Mouse (Mus musculus): Measurements from ENCODE around the gene Mpzl2. TPM values are rescaled to one million over a fixed set of nuclear protein-coding genes. Genes with fewer than 3 reads are reported as not detected.

Gene Mpzl2
- polyA plus RNA-seq, 1 experiment = 0.65 TPM

DNA sequence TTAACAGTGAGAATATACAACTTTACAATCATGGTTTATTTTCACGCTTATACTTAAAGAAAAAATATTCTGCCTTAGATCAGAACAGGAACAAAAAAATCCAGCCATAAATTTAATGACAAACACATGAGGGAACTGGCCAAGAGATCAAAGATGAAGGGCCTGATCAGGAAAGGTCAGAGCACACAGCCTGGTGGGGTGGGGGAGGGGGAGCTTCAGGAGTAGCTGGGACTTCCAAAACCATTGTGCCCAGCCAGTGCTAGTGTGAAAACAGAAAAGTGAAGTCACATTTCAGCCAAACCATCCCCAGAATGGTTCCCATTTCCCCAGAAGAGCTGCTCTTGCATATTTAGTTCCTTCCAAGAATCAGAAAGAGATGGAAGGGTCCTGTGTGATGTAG is 62.9 kb downstream of the Mpzl2 start:
- TF ChIP-seq POLR2A (IDR thresholded peaks at IDR 0.05; ENCODE audit: control insufficient read depth, low read depth, low read length) = no peak
- TF ChIP-seq CTCF (IDR thresholded peaks at IDR 0.05; ENCODE audit: control insufficient read depth, insufficient read depth, insufficient replicate concordance, low read depth, low read length) = no peak
- H3K4me1 ChIP-seq (ENCODE audit: control insufficient read depth, insufficient read depth, low read length) = no peaks in the 10 kb centered on the region
- no peaks in the 10 kb centered on the region for H3K36me3 ChIP-seq (ENCODE audit: control insufficient read depth, insufficient read depth, low read length)
- no peak overlapping the region for H3K4me3 ChIP-seq (ENCODE audit: control insufficient read depth, low read depth, low read length)
- no peaks in the 10 kb centered on the region for H3K27me3 ChIP-seq (ENCODE audit: control insufficient read depth, insufficient read depth, low read length)
- H3K27ac ChIP-seq (ENCODE audit: control insufficient read depth, insufficient read depth, low read depth, low read length) = no peak overlapping the region

DNA sequence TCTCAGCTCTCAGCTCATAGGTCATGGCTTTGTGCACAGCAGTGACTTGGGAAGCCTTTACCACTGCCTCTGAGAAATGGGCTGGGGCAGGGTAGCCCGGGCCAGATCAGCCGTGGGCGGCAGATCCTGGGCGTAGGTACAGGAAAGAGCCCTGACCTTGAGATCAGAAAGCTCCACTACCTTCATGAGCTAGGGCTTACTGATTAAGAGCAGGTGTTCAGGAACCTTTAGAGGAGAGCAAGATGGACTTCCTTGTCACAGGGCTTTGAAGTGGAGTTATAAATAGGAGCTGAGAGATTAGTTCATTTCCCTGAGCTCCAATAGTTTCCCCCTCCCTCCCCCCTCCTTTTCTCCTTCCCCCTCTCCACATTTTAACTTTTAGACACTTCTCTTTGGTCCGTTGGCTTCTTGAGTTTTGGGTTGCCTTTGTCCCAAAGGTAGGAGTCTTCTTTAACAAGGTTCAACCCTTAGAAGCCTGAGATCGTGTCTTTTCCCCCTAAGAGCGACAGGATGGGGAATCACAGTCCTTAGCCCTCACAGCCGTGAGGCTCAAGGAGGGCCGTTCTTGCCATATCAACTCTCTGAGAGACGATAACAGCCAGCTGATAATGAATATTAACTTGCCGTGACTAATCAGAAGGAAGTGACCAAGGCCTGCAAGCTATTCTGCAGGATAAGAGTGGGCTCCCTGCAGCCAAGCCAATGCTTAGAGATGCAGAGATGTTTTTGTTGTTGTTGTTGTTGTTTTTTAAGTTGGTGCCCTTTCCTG is 63.8 kb downstream of the Mpzl2 start:
- no peak overlapping the region for H3K27ac ChIP-seq (ENCODE audit: control insufficient read depth, insufficient read depth, low read depth, low read length)
- H3K4me3 ChIP-seq (ENCODE audit: control insufficient read depth, low read depth, low read length) = no peak overlapping the region
- no peaks in the 10 kb centered on the region for H3K36me3 ChIP-seq (ENCODE audit: control insufficient read depth, insufficient read depth, low read length)
- H3K4me1 ChIP-seq (ENCODE audit: control insufficient read depth, insufficient read depth, low read length) = no peaks in the 10 kb centered on the region
- no peak for TF ChIP-seq CTCF (IDR thresholded peaks at IDR 0.05; ENCODE audit: control insufficient read depth, insufficient read depth, insufficient replicate concordance, low read depth, low read length)
- no peak for TF ChIP-seq POLR2A (IDR thresholded peaks at IDR 0.05; ENCODE audit: control insufficient read depth, low read depth, low read length)
- no peaks in the 10 kb centered on the region for H3K27me3 ChIP-seq (ENCODE audit: control insufficient read depth, insufficient read depth, low read length)

Other genes with a start within 250 kb of the Mpzl2 start
- 3.0 and 3.1 TPM in 2 replicates for gene Tmem25, start 240.5 kb upstream of the Mpzl2 start, polyA plus RNA-seq (2012; rRNA removed)
- gene Ttc36, start 236.7 kb upstream of the Mpzl2 start, polyA plus RNA-seq (2012; rRNA removed) = 0.32 and 0.99 TPM in 2 replicates
- 3.4 and 4.9 TPM in 2 replicates for gene Kmt2a, start 158.5 kb upstream of the Mpzl2 start, polyA plus RNA-seq (2012; rRNA removed)
- 134 and 141 TPM in 2 replicates for gene Atp5l, start 119.1 kb upstream of the Mpzl2 start, polyA plus RNA-seq (2012; rRNA removed)
- 11.5 and 16.6 TPM in 2 replicates for gene Ube4a, start 74.2 kb upstream of the Mpzl2 start, polyA plus RNA-seq (2012; rRNA removed)
- gene Cd3g, start 59.4 kb upstream of the Mpzl2 start, polyA plus RNA-seq (2012; rRNA removed) = not detected in 2 replicates
- 49.4 and 55.3 TPM in 2 replicates for gene Cd3d, start 58.0 kb upstream of the Mpzl2 start, polyA plus RNA-seq (2012; rRNA removed)
- gene Cd3e, start 30.2 kb upstream of the Mpzl2 start, polyA plus RNA-seq (2012; rRNA removed) = 0.07 and 0.43 TPM in 2 replicates
- gene Mpzl3, start 15.4 kb downstream of the Mpzl2 start, polyA plus RNA-seq (2012; rRNA removed) = 0.58 and 0.67 TPM in 2 replicates
- not detected in 2 replicates for gene Jaml, start 39.4 kb downstream of the Mpzl2 start, polyA plus RNA-seq (2012; rRNA removed)
- gene Scn2b, start 78.0 kb downstream of the Mpzl2 start, polyA plus RNA-seq (2012; rRNA removed) = 0.31 and 0.48 TPM in 2 replicates
- 0.02 and 0.04 TPM in 2 replicates for gene Scn4b, start 98.6 kb downstream of the Mpzl2 start, polyA plus RNA-seq (2012; rRNA removed)
- gene BC049352, start 142.2 kb downstream of the Mpzl2 start, polyA plus RNA-seq (2012; rRNA removed) = 0.38 and 0.69 TPM in 2 replicates
- gene Tmprss4, start 164.3 kb downstream of the Mpzl2 start, polyA plus RNA-seq (2012; rRNA removed) = 0.06 and 0.22 TPM in 2 replicates
- gene Il10ra, start 229.3 kb downstream of the Mpzl2 start, polyA plus RNA-seq (2012; rRNA removed) = 0.94 and 1.0 TPM in 2 replicates